8 mouse cellular contexts compared by ENCODE assay signal in genomic region chr5:31810796-31811662, GRCm38 (mm10).
DNase-seq lines count a peak whose midpoint lies in the region; ATAC-seq lines count a peak whose summit lies in the region.

No protein-coding gene starts in this region.

- no peaks in the 10 kb centered on the region for H3K36me3 ChIP-seq in liver, embryonic 16.5 days (ENCODE audit: control insufficient read depth, insufficient read depth)

- H3K9ac ChIP-seq in liver, embryonic 16.5 days (ENCODE audit: low read depth, low read length) = no peak overlapping the region

- H3K4me2 ChIP-seq in liver, embryonic 16.5 days (ENCODE audit: low read depth, low read length) = peak overlapping the region; percentile 10; the same call in 1 of the 2 replicates

- no peaks in the 10 kb centered on the region for H3K27me3 ChIP-seq in liver, embryonic 16.5 days (ENCODE audit: control insufficient read depth, insufficient read depth, low read depth, low read length)

- no peak overlapping the region for H3K27ac ChIP-seq in liver, embryonic 16.5 days (ENCODE audit: low read length)

- H3K4me3 ChIP-seq in liver, embryonic 16.5 days (ENCODE audit: low read depth, low read length) = no peak overlapping the region

- no peaks in the 10 kb centered on the region for H3K9me3 ChIP-seq in liver, embryonic 16.5 days (replicated peaks; ENCODE audit: control insufficient read depth, low read length)

- H3K4me1 ChIP-seq in liver, embryonic 16.5 days (ENCODE audit: control insufficient read depth, low read depth, low read length) = peaks cover 9% of the 10 kb centered on the region

- WGBS in liver, embryonic 16.5 days (ENCODE audit: insufficient replicate concordance) = 32% methylated on average over 12 of the region's 12 CpGs

- ATAC-seq in liver, embryonic 16.5 days (ENCODE audit: low read depth) = peak; percentile 66

- peak; percentile 9 for DNase-seq in cerebellum, adult 9-10 months
- no peak for DNase-seq in cerebellum, adult 11 months
- peak; percentile 10 to 15 for DNase-seq in spleen, adult 18-20 months
- no peak for DNase-seq in spleen, postnatal 14 days (ENCODE audit: low spot score in 2 of 2)
- peak; percentile 73 for DNase-seq in heart, postnatal 4 days
- DNase-seq in ovary, postnatal 14 days (ENCODE audit: low spot score) = no peak
- DNase-seq in layer of hippocampus, postnatal 14 days (ENCODE audit: low spot score in 2 of 2) = no peak

Comparison
In these comparisons a context has a peak if more than half of its experiments do, and no peak if none do; other contexts are left out.
1. DNase-seq: peak in cerebellum, adult 9-10 months (single experiment), spleen, adult 18-20 months (2 of 2) and heart, postnatal 4 days (single experiment); none in cerebellum, adult 11 months (single experiment), spleen, postnatal 14 days (0 of 2), ovary, postnatal 14 days (single experiment) and layer of hippocampus, postnatal 14 days (0 of 2).